Mouse (Mus musculus) embryonic facial prominence, embryonic 13.5 days (tissue): ENCODE results near the gene Gm49320. TPM values are rescaled to one million over a fixed set of nuclear protein-coding genes. Genes with fewer than 3 reads are reported as not detected.

Experiments used
- ATAC-seq: fragments of 200-750 bp; cut with Nextera tagmentation; 2 replicates; pipeline ENCODE4 v1.8.0; 2017; ENCODE audit warnings: low read depth; ENCODE audit not compliant: insufficient number of reproducible peaks, insufficient read depth, low FRiP score, low TSS enrichment
- H3K27ac ChIP-seq: fragments of 300-500 bp; sonication (generic); 2 replicates; pipeline ENCODE4 v1.5.1; 2015; ENCODE audit warnings: moderate library complexity, mild to moderate bottlenecking, inconsistent platforms
- H3K27me3 ChIP-seq: fragments of 300-500 bp; sonication (generic); 2 replicates; pipeline ENCODE4 v1.6.1; 2015; ENCODE audit warnings: mild to moderate bottlenecking, inconsistent platforms
- H3K36me3 ChIP-seq: fragments of 300-500 bp; sonication (generic); 2 replicates; pipeline ENCODE4 v1.6.1; 2015; ENCODE audit warnings: mild to moderate bottlenecking, inconsistent platforms
- H3K4me1 ChIP-seq: fragments of 300-500 bp; sonication (generic); 2 replicates; pipeline ENCODE4 v1.6.1; 2015; ENCODE audit warnings: inconsistent platforms
- H3K4me2 ChIP-seq: fragments of 300-500 bp; sonication (generic); 2 replicates; pipeline ENCODE4 v1.6.1; 2015; ENCODE audit warnings: moderate library complexity, mild to moderate bottlenecking, inconsistent platforms
- H3K4me3 ChIP-seq: fragments of 300-500 bp; sonication (generic); 2 replicates; pipeline ENCODE4 v1.5.1; 2015; ENCODE audit warnings: mild to moderate bottlenecking, inconsistent platforms
- H3K9ac ChIP-seq: fragments of 300-500 bp; sonication (generic); 2 replicates; pipeline ENCODE4 v1.6.1; 2015; ENCODE audit warnings: mild to moderate bottlenecking, inconsistent platforms
- H3K9me3 ChIP-seq: fragments of 300-500 bp; sonication (generic); 2 replicates; pipeline ENCODE4 v1.6.1; 2016; ENCODE audit warnings: inconsistent platforms
- WGBS: fragments of 180-500 bp; shearing (Covaris S2); methylation state at CpG from one replicate; pipeline ENCODE4 v1.1.7; 2015; ENCODE audit warnings: mixed read lengths; 5-methylcytosine and 5-hydroxymethylcytosine counted together
- polyA plus RNA-seq: library from polyadenylated mRNA; unstranded; fragments of >200 nt; fragmentation: Nextera tagmentation; extraction: Ambion mirVana; gene quantifications from 2 replicates; pipeline ENCODE4 v1.2.1, GENCODE M21; 2015

The Gm49320 gene
- polyA plus RNA-seq, 1 experiment from 2014 or later = 1.8 TPM

DNA sequence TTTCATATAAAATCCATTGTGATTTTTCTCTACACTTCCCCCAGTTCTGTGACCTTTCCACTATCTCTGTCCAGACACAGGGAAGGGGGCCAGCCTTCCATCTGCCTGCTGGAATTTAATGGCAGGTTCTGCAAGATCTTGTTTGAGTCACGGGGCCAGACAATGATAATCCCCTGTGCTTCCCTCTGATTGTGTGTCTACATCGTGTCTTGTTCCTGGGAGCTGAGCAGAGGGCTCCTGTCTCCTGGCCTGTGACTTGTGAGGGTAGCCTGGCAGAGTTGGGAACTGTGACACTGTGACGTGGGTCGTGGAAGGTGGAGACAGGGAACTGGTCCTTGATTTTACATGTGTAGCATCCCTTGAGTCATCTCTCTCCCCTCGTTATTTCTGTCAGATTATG, 8.9 kb upstream of the Gm49320 start:
- ATAC-seq = no peak
- WGBS = 74% methylated on average over 5 of the region's 5 CpGs
- Histone ChIP-seq H3K27ac (no peak overlapping the region), H3K4me2 (no peak overlapping the region), H3K4me3 (no peak overlapping the region), H3K9me3 (no peaks in the 10 kb centered on the region), H3K27me3 (peaks cover 32% of the 10 kb centered on the region), H3K4me1 (peaks cover 12% of the 10 kb centered on the region; the same call in 1 of the 2 replicates), H3K9ac (no peak overlapping the region), H3K36me3 (no peaks in the 10 kb centered on the region)

- Histone ChIP-seq H3K27me3 (peaks cover 30% of the 10 kb centered on the region), H3K36me3 (no peaks in the 10 kb centered on the region), H3K4me3 (no peak overlapping the region), H3K9ac (no peak overlapping the region), H3K27ac (no peak overlapping the region), H3K9me3 (no peaks in the 10 kb centered on the region), H3K4me1 (peaks cover 12% of the 10 kb centered on the region; the same call in 1 of the 2 replicates), H3K4me2 (no peak overlapping the region)
- 50% methylated on average over 10 of the region's 10 CpGs for WGBS
- ATAC-seq = no peak; the same call in 1 of the 2 replicates
Measured at GRCm38 (mm10) chr8:4230612-4231351, 7.9 kb upstream of the Gm49320 start.

GRCm38 (mm10) chr8:4237814-4238433, 741 bp upstream of the Gm49320 start:
- ATAC-seq = peak; percentile 18
- 23% methylated on average over 15 of the region's 15 CpGs for WGBS

GRCm38 (mm10) chr8:4239193-4239890, 677 bp downstream of the Gm49320 start:
- no peak for ATAC-seq
- H3K27ac ChIP-seq = peak overlapping the region; percentile 97
- peak overlapping the region; percentile 89 for H3K4me2 ChIP-seq
- WGBS = 13% methylated on average over 19 of the region's 19 CpGs
- H3K36me3 ChIP-seq = peaks cover 28% of the 10 kb centered on the region
- peak overlapping the region; percentile 85 for H3K9ac ChIP-seq
- H3K4me3 ChIP-seq = peak overlapping the region; percentile 79
- H3K9me3 ChIP-seq = no peaks in the 10 kb centered on the region
- H3K4me1 ChIP-seq = peaks cover 25% of the 10 kb centered on the region
- H3K27me3 ChIP-seq = no peaks in the 10 kb centered on the region

More at GRCm38 (mm10) chr8:4237814-4238433, 741 bp upstream of the Gm49320 start:
- Histone ChIP-seq H3K4me3 (peak overlapping the region; percentile 79), H3K4me2 (peak overlapping the region; percentile 89), H3K9me3 (no peaks in the 10 kb centered on the region), H3K27ac (peak overlapping the region; percentile 97), H3K9ac (peak overlapping the region; percentile 83), H3K27me3 (no peaks in the 10 kb centered on the region), H3K4me1 (peaks cover 25% of the 10 kb centered on the region), H3K36me3 (peaks cover 14% of the 10 kb centered on the region)

GRCm38 (mm10) chr8:4245061-4245460, 6.4 kb downstream of the Gm49320 start:
- Histone ChIP-seq H3K4me1 (peaks cover 25% of the 10 kb centered on the region), H3K27ac (no peak overlapping the region), H3K27me3 (no peaks in the 10 kb centered on the region; the same call in 1 of the 2 replicates), H3K9me3 (no peaks in the 10 kb centered on the region), H3K36me3 (peaks cover 84% of the 10 kb centered on the region), H3K9ac (peak overlapping the region; percentile 11; the same call in 1 of the 2 replicates), H3K4me2 (no peak overlapping the region), H3K4me3 (no peak overlapping the region)
- 95% methylated on average over 5 of the region's 5 CpGs for WGBS
- no peak for ATAC-seq

DNA sequence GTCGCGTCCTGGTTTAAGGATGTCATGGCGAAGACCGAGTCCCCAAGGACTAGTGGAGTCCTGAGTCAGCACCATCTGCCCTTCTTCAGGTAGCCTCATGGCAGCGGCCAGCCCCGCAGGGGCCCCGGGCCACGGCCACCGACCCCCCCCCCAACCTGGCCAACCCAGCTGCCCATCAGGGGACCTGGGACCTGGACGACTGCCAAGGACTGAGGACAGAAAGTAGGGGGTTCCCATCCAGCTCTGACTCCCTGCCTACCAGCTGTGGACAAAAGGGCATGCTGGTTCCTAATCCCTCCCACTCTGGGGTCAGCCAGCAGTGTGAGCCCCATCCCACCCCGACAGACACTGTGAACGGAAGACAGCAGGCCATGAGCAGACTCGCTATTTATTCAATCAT, 7.1 kb downstream of the Gm49320 start:
- Histone ChIP-seq H3K9me3 (no peaks in the 10 kb centered on the region), H3K4me3 (no peak overlapping the region), H3K27me3 (no peaks in the 10 kb centered on the region; the same call in 1 of the 2 replicates), H3K4me2 (no peak overlapping the region), H3K4me1 (peaks cover 23% of the 10 kb centered on the region), H3K36me3 (peaks cover 87% of the 10 kb centered on the region), H3K9ac (no peak overlapping the region), H3K27ac (no peak overlapping the region)
- 92% methylated on average over 13 of the region's 13 CpGs for WGBS
- ATAC-seq = no peak

DNA sequence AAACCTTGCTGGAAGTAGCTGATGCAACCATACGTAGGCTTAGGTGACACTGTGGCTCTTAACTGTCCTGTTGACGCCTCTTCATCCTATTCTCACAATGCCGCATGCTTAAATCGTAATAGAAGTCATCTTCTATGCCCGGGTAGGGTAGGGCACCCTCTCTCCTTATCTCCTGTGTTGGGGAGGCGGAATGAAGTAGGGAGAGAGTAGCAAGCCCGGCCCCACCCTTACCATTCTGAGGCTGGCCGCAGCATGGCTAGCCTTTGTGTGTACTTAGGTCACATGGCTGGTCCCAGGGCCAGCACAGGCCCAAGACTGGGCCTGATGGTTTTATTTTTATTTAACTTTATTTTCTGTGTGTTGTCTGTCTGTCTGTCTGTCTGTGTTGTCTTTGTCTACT, 8.6 kb downstream of the Gm49320 start:
- WGBS = 92% methylated on average over 8 of the region's 8 CpGs

DNA sequence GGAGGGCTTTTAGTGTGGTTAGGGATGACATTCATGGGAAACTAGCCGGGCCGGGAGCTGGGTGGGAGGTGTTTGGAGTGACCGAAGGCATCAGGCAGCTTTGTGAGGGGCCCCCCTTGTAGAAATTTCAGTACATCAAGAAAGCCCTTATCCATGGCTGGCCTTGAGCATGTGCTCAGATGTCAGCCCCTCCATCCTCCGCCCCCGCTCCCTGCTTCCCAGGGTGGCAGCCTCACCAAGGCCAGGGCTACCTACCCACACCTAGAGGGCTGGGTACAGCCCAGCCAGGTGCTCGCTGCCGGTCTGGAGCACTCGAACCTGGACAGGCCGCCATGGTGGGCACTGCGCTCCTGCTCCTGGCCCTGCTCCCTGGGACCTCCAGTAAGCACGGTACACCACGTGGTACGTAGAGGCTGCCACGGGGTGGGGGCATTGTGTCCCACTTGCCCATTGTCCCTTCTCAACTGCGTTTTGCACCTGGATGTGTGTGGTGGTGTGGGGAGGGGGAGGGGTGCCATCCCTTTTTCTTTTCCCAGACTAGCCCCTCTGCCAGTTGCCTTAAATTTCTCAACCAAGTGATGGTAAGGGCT, 9.4 kb downstream of the Gm49320 start, which contains the start of gene Tgfbr3l:
Tgfbr3l (plus strand) TSS at position 264 of the 590 bp plus-strand sequence.
- Histone ChIP-seq H3K36me3 (peaks cover 72% of the 10 kb centered on the region), H3K4me1 (peaks cover 26% of the 10 kb centered on the region), H3K4me2 (no peak within 1 kb of the TSS), H3K4me3 (no peak within 1 kb of the TSS), H3K27me3 (no peaks in the 10 kb centered on the region; the same call in 1 of the 2 replicates), H3K27ac (no peak within 1 kb of the TSS; the same call in 1 of the 2 replicates), H3K9me3 (no peaks in the 10 kb centered on the region), H3K9ac (peak within 1 kb of the TSS; percentile 55)
- ATAC-seq = no peak
- WGBS = 86% methylated on average over 15 of the region's 15 CpGs

More for the DNA sequence above, 8.6 kb downstream of the Gm49320 start:
- H3K4me2 ChIP-seq = no peak overlapping the region
- ATAC-seq = no peak
- H3K4me3 ChIP-seq = no peak overlapping the region
- H3K27ac ChIP-seq = no peak overlapping the region
- H3K9ac ChIP-seq = no peak overlapping the region
- no peaks in the 10 kb centered on the region; the same call in 1 of the 2 replicates for H3K27me3 ChIP-seq
- peaks cover 80% of the 10 kb centered on the region for H3K36me3 ChIP-seq
- no peaks in the 10 kb centered on the region for H3K9me3 ChIP-seq
- H3K4me1 ChIP-seq = peaks cover 22% of the 10 kb centered on the region

GRCm38 (mm10) chr8:4249213-4249612, 10.5 kb downstream of the Gm49320 start:
- ATAC-seq = no peak
- Histone ChIP-seq H3K27ac (no peak overlapping the region), H3K4me2 (no peak overlapping the region), H3K36me3 (peaks cover 61% of the 10 kb centered on the region), H3K9me3 (no peaks in the 10 kb centered on the region), H3K9ac (peak overlapping the region; percentile 55), H3K27me3 (no peaks in the 10 kb centered on the region; the same call in 1 of the 2 replicates), H3K4me1 (peaks cover 34% of the 10 kb centered on the region), H3K4me3 (no peak overlapping the region)
- WGBS = 23% methylated on average over 29 of the region's 29 CpGs

- no peaks in the 10 kb centered on the region for H3K9me3 ChIP-seq
- ATAC-seq = no peak
- H3K9ac ChIP-seq = no peak overlapping the region
- no peak overlapping the region for H3K4me2 ChIP-seq
- peaks cover 37% of the 10 kb centered on the region for H3K4me1 ChIP-seq
- WGBS = 34% methylated on average over 26 of the region's 26 CpGs
- no peak overlapping the region for H3K27ac ChIP-seq
- H3K36me3 ChIP-seq = peaks cover 61% of the 10 kb centered on the region
- no peaks in the 10 kb centered on the region; the same call in 1 of the 2 replicates for H3K27me3 ChIP-seq
- no peak overlapping the region for H3K4me3 ChIP-seq
Measured at GRCm38 (mm10) chr8:4250306-4250970, 11.8 kb downstream of the Gm49320 start.
